Mouse (Mus musculus) kidney, postnatal 0 days (tissue): ENCODE measurements at regions not wholly inside any gene's neighbourhood (a gene's known extent, or its start where the extent isn't known, plus 50 kb on each side); places are given as distances from the start of the nearest gene placed in this dataset.
A peak's percentile ranks its signal among the peaks of the same experiment; 100 is the strongest.

Experiments
- ATAC-seq: fragments of 200-750 bp; cut with Nextera tagmentation; replicated peaks from 2 replicates; pipeline ENCODE4 v1.8.0; 2017; ENCODE audit warnings: low read depth, moderate number of reproducible peaks, moderate TSS enrichment, moderate library complexity; ENCODE audit not compliant: low FRiP score
- DNase-seq: peaks from one replicate; pipeline ENCODE4 v3.0.0-alpha.2; 2016; ENCODE audit warnings: low spot score
- H3K27ac ChIP-seq: fragments of 300-500 bp; sonication (generic); 2 replicates; pipeline ENCODE4 v1.5.1; 2014; ENCODE audit warnings: mild to moderate bottlenecking
- H3K27me3 ChIP-seq: fragments of 300-500 bp; sonication (generic); 2 replicates; pipeline ENCODE4 v1.6.1; 2014; ENCODE audit warnings: low read length, mixed read lengths; ENCODE audit not compliant: insufficient read depth
- H3K36me3 ChIP-seq: fragments of 300-500 bp; sonication (generic); 2 replicates; pipeline ENCODE4 v1.6.1; 2014; ENCODE audit warnings: low read length, mixed read lengths; ENCODE audit not compliant: insufficient read depth
- H3K4me1 ChIP-seq: fragments of 300-500 bp; sonication (generic); replicated peaks from 2 replicates; pipeline ENCODE4 v1.6.1; 2014; ENCODE audit warnings: antibody characterized with exemption, low read length, mixed read lengths; ENCODE audit not compliant: insufficient read depth
- H3K4me2 ChIP-seq: fragments of 300-500 bp; sonication (generic); 2 replicates; pipeline ENCODE4 v1.6.1; 2014; ENCODE audit warnings: mild to moderate bottlenecking, low read length, moderate library complexity, mixed read lengths
- H3K4me3 ChIP-seq: fragments of 300-500 bp; sonication (generic); replicated peaks from 2 replicates; pipeline ENCODE4 v1.5.1; 2014; ENCODE audit warnings: low read depth, low read length
- H3K9ac ChIP-seq: fragments of 300-500 bp; sonication (generic); 2 replicates; pipeline ENCODE4 v1.6.1; 2014; ENCODE audit warnings: low read depth, low read length
- H3K9me3 ChIP-seq: fragments of 300-500 bp; sonication (generic); replicated peaks from 2 replicates; pipeline ENCODE4 v1.6.1; 2016; ENCODE audit warnings: low read length, inconsistent platforms, mixed read lengths
- CTCF ChIP-seq: IDR thresholded peaks from 2 replicates; pipeline ENCODE4 v1.5.1; 2016; ENCODE audit warnings: antibody characterized with exemption, low read depth, mild to moderate bottlenecking, moderate library complexity
- WGBS: fragments of 180-500 bp; shearing (Covaris S2); extraction: QIAGEN DNeasy Blood & Tissue Kit; methylation state at CpG from one replicate; pipeline ENCODE4 v1.1.7; 2014; 5-methylcytosine and 5-hydroxymethylcytosine counted together

DNA sequence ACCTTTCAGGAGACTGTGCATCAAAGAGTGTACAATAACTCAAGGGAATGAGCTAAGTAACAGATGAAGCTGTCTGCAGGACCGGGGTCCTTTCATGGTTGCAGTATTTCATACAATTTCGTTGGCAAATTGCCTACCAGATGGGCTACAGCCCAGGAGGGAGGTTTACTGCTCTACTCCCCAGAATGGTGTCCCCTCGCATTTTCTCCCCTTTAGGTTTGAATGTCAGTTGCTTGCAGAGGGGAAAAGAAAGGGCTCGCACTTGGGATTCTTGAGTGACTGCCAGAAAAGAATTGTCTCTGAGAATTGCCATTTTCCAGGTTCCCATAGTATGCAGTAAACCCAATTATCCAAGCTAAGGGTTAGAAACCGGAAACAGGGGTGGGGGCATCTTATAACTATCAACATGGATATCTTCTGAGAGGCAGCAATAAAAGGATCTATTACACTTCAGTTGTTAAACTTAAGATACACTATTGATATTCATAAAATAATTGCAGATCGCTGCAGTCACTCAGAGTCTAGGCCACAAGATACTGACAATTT is 185.7 kb downstream of the Vgll3 start:
- WGBS = 54% methylated on average over 6 of the region's 6 CpGs

DNA sequence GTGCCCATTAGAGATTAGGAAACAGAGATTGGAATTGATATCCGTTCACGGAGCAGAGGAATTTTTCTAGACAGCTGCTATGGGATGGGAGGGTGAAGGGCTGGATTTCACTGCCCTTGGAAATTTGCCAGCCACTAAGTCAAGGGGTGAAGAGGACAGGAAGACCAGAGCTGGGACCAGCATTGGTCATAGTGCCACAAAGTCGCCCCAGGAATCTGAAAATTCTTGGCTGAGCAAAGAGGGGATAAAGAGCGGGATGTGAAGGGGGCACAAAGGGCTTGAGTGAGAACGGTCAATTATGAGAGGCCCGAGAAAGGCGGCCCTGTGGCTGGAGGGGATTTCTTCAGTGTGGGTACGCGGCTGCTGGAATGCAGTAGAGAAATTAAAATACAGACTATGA is 189.6 kb downstream of the Vgll3 start:
- Histone ChIP-seq H3K36me3 (no peaks in the 10 kb centered on the region), H3K9me3 (no peaks in the 10 kb centered on the region), H3K4me3 (no peak overlapping the region), H3K27ac (no peak overlapping the region), H3K4me2 (no peak overlapping the region), H3K9ac (no peak overlapping the region), H3K4me1 (no peaks in the 10 kb centered on the region), H3K27me3 (no peaks in the 10 kb centered on the region)
- TF ChIP-seq CTCF = no peak
- WGBS = 59% methylated on average over 9 of the region's 9 CpGs
- no peak for ATAC-seq
- DNase-seq = no peak

More for the DNA sequence above, 185.7 kb downstream of the Vgll3 start:
- Histone ChIP-seq H3K4me3 (no peak overlapping the region), H3K9me3 (no peaks in the 10 kb centered on the region), H3K36me3 (no peaks in the 10 kb centered on the region), H3K27ac (no peak overlapping the region), H3K4me1 (no peaks in the 10 kb centered on the region), H3K27me3 (no peaks in the 10 kb centered on the region), H3K4me2 (no peak overlapping the region), H3K9ac (no peak overlapping the region)
- no peak for TF ChIP-seq CTCF
- ATAC-seq (no peak), DNase-seq (no peak)

- no peak overlapping the region for H3K27ac ChIP-seq
- H3K9me3 ChIP-seq = no peaks in the 10 kb centered on the region
- H3K9ac ChIP-seq = no peak overlapping the region
- peak; percentile 81 for TF ChIP-seq CTCF
- H3K36me3 ChIP-seq = no peaks in the 10 kb centered on the region
- no peaks in the 10 kb centered on the region for H3K4me1 ChIP-seq
- H3K4me3 ChIP-seq = no peak overlapping the region
- 48% methylated on average over 7 of the region's 7 CpGs for WGBS
- peak; percentile 70 for DNase-seq
- no peak for ATAC-seq
- H3K4me2 ChIP-seq = no peak overlapping the region
- no peaks in the 10 kb centered on the region for H3K27me3 ChIP-seq
These were observed 191.0 kb downstream of the Vgll3 start for GRCm38 (mm10) chr16:66005954-66006580.

GRCm38 (mm10) chr16:66013608-66014007 is 198.6 kb downstream of the Vgll3 start:
- H3K4me1 ChIP-seq = no peaks in the 10 kb centered on the region
- peak; percentile 64 for DNase-seq
- no peak overlapping the region for H3K27ac ChIP-seq
- H3K4me2 ChIP-seq = no peak overlapping the region
- no peak overlapping the region for H3K4me3 ChIP-seq
- H3K36me3 ChIP-seq = no peaks in the 10 kb centered on the region
- no peak for ATAC-seq
- H3K9me3 ChIP-seq = no peaks in the 10 kb centered on the region
- TF ChIP-seq CTCF = peak; percentile 65
- WGBS = 15% methylated on average over 2 of the region's 2 CpGs
- H3K9ac ChIP-seq = no peak overlapping the region
- H3K27me3 ChIP-seq = no peaks in the 10 kb centered on the region

GRCm38 (mm10) chr16:66014861-66015602 is 200.0 kb downstream of the Vgll3 start:
- no peak for DNase-seq
- WGBS = 49% methylated on average over 5 of the region's 5 CpGs
- no peaks in the 10 kb centered on the region for H3K9me3 ChIP-seq
- H3K27me3 ChIP-seq = no peaks in the 10 kb centered on the region
- no peak overlapping the region for H3K4me3 ChIP-seq
- H3K27ac ChIP-seq = no peak overlapping the region
- H3K9ac ChIP-seq = no peak overlapping the region
- no peak overlapping the region for H3K4me2 ChIP-seq
- ATAC-seq = no peak
- no peaks in the 10 kb centered on the region for H3K36me3 ChIP-seq
- TF ChIP-seq CTCF = no peak
- no peaks in the 10 kb centered on the region for H3K4me1 ChIP-seq

DNA sequence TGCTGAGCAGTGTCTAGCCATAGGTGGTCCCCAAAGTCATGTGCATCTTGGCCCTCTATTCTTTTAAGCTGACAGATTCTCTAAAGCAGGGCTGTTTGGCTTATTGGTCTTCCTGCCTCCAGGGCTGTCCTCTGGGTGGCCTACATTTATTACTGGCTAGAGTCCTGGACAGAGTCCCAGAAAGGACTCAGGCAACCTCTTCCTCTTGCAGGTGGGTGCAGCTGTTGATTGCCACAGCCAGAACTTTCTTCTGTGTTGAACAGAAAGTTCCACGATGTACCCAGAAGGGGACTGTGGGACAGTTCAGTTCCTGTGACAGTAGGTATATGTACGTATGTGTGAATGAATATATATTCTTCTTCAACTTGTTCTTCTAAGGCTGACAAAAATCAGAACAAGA is 202.0 kb downstream of the Vgll3 start:
- Histone ChIP-seq H3K4me3 (no peak overlapping the region), H3K27ac (no peak overlapping the region), H3K4me2 (no peak overlapping the region), H3K36me3 (no peaks in the 10 kb centered on the region), H3K9ac (no peak overlapping the region), H3K9me3 (no peaks in the 10 kb centered on the region), H3K27me3 (no peaks in the 10 kb centered on the region), H3K4me1 (no peaks in the 10 kb centered on the region)
- no peak for TF ChIP-seq CTCF
- ATAC-seq = no peak
- no peak for DNase-seq
- WGBS = 81% methylated on average over 2 of the region's 2 CpGs
